Mouse (Mus musculus): ENCODE measurements around the gene 1700020N15Rik. TPM values are rescaled to one million over a fixed set of nuclear protein-coding genes. Genes with fewer than 3 reads are reported as not detected.
"Not testable (repeated sequence)": the region's sequence is repeated elsewhere in the genome, so short reads cannot be mapped to it uniquely, and the experiment has no call there.

The 1700020N15Rik gene
- polyA plus RNA-seq (2015; fragmentation: Nextera tagmentation; extraction: Ambion mirVana), result not detected in 2 replicates

GRCm38 (mm10) chrX:69945000-69945399 is at the start of gene 1700020N15Rik:
Gene 1700020N15Rik, plus strand, starts transcription at chrX:69945300.
- H3K36me3 ChIP-seq (ENCODE audit: control insufficient read depth, insufficient read depth); H3K9ac ChIP-seq (ENCODE audit: low read depth, low read length); H3K4me1 ChIP-seq (ENCODE audit: control insufficient read depth, low read depth, low read length); H3K27me3 ChIP-seq (ENCODE audit: control insufficient read depth, insufficient read depth, low read depth, low read length); H3K27ac ChIP-seq (ENCODE audit: low read length); ATAC-seq (ENCODE audit: low read depth); H3K4me3 ChIP-seq (ENCODE audit: low read depth, low read length); H3K4me2 ChIP-seq (ENCODE audit: low read depth, low read length); H3K9me3 ChIP-seq (replicated peaks; ENCODE audit: control insufficient read depth, low read length): not testable (repeated sequence)
- WGBS (ENCODE audit: insufficient replicate concordance), result 60% methylated on average over 3 of the region's 5 CpGs

- Histone ChIP-seq H3K9me3 (replicated peaks; ENCODE audit: control insufficient read depth, low read length) (no peaks in the 10 kb centered on the region), H3K36me3 (ENCODE audit: control insufficient read depth, insufficient read depth) (no peaks in the 10 kb centered on the region), H3K9ac (ENCODE audit: low read depth, low read length) (no peak overlapping the region), H3K27ac (ENCODE audit: low read length) (no peak overlapping the region), H3K4me1 (ENCODE audit: control insufficient read depth, low read depth, low read length) (no peaks in the 10 kb centered on the region), H3K4me3 (ENCODE audit: low read depth, low read length) (no peak overlapping the region), H3K27me3 (ENCODE audit: control insufficient read depth, insufficient read depth, low read depth, low read length) (no peaks in the 10 kb centered on the region), H3K4me2 (ENCODE audit: low read depth, low read length) (no peak overlapping the region)
- 81% methylated on average over 2 of the region's 2 CpGs for WGBS (ENCODE audit: insufficient replicate concordance)
- ATAC-seq (ENCODE audit: low read depth), result no peak
Measured at GRCm38 (mm10) chrX:69976790-69977579, 31.9 kb downstream of the 1700020N15Rik start.
